In the genomic region with DNA sequence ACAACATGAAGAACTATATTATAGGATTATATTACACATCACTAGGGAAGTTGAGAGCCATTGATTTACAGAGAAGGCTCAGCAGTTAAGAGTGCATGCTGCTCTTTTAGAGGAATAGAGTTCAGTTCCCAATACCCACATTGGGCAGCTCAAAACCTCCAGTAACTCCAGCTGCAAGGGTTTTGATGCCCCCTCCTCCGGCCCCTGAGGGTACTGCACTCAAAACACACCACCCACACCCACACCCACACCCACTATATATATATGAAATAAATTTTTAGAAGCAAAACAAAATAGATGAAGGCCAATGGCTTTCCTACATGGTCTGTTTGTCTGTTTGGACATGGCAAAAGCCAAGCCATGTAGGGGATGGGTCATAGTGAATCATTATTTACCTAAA, we compare ENCODE assay signal across 11 mouse cellular contexts.
"Had no signal": no experiment of that assay in that cellular context is flagged by ENCODE, and none has a peak within 500 bp of the region (broad histone marks: within the 10 kb centered on the region; RNA-seq: fewer than 3 reads in every experiment).

No protein-coding gene starts in this region.

- H3K27ac ChIP-seq: intestine, embryonic 15.5 days; left cerebral cortex, adult 2 months; limb, embryonic 10.5 days; liver, embryonic 12.5 days; lung, embryonic 15.5 days; stomach, embryonic 15.5 days had no signal

- H3K36me3 ChIP-seq: intestine, embryonic 15.5 days; limb, embryonic 10.5 days; liver, embryonic 12.5 days; lung, embryonic 15.5 days; stomach, embryonic 15.5 days had no signal

- H3K27me3 ChIP-seq: intestine, embryonic 15.5 days; liver, embryonic 12.5 days; lung, embryonic 15.5 days; stomach, embryonic 15.5 days had no signal

- H3K9ac ChIP-seq: intestine, embryonic 15.5 days; liver, embryonic 12.5 days; liver, postnatal 0 days; lung, embryonic 15.5 days; stomach, embryonic 15.5 days had no signal

- ATAC-seq: intestine, embryonic 15.5 days; liver, embryonic 12.5 days; liver, postnatal 0 days; midbrain, embryonic 16.5 days had no signal

- H3K4me3 ChIP-seq: intestine, embryonic 15.5 days; left cerebral cortex, adult 2 months; limb, embryonic 10.5 days; liver, embryonic 12.5 days; lung, embryonic 15.5 days; stomach, embryonic 15.5 days had no signal

- DNase-seq: kidney, adult 18-20 months; kidney, postnatal 10 days; liver, postnatal 0 days; right cerebral cortex, postnatal 14 days had no signal

- H3K4me2 ChIP-seq: intestine, embryonic 15.5 days; liver, embryonic 12.5 days; lung, embryonic 15.5 days; stomach, embryonic 15.5 days had no signal

- H3K9me3 ChIP-seq: intestine, embryonic 15.5 days; limb, embryonic 10.5 days; liver, embryonic 12.5 days; lung, embryonic 15.5 days; stomach, embryonic 15.5 days had no signal

- H3K4me1 ChIP-seq: intestine, embryonic 15.5 days; lung, embryonic 15.5 days had no signal
